Mouse (Mus musculus) intestine, postnatal 0 days (tissue): ENCODE results near the gene Necap2. TPM values are rescaled to one million over a fixed set of nuclear protein-coding genes. Genes with fewer than 3 reads are reported as not detected.

Source experiments
- ATAC-seq: fragments of 200-750 bp; cut with Nextera tagmentation; 2 replicates; pipeline ENCODE4 v1.8.0; 2017; ENCODE audit warnings: mild to moderate bottlenecking, moderate TSS enrichment, moderate library complexity
- H3K27ac ChIP-seq: fragments of 300-500 bp; sonication (generic); 2 replicates; pipeline ENCODE4 v1.5.1; 2014; ENCODE audit warnings: mild to moderate bottlenecking, low read depth, low read length, moderate library complexity
- H3K27me3 ChIP-seq: fragments of 300-500 bp; sonication (generic); replicated peaks from 2 replicates; pipeline ENCODE4 v1.6.1; 2014; ENCODE audit warnings: low read length, mixed read lengths; ENCODE audit not compliant: control insufficient read depth, insufficient read depth
- H3K36me3 ChIP-seq: fragments of 300-500 bp; sonication (generic); 2 replicates; pipeline ENCODE4 v1.6.1; 2014; ENCODE audit warnings: mild to moderate bottlenecking, moderate library complexity; ENCODE audit not compliant: control insufficient read depth, insufficient read depth
- H3K4me1 ChIP-seq: fragments of 300-500 bp; sonication (generic); replicated peaks from 2 replicates; pipeline ENCODE4 v1.6.1; 2014; ENCODE audit warnings: antibody characterized with exemption, low read length, mixed read lengths; ENCODE audit not compliant: control insufficient read depth, insufficient read depth
- H3K4me2 ChIP-seq: fragments of 300-500 bp; sonication (generic); replicated peaks from 2 replicates; pipeline ENCODE4 v1.6.1; 2014; ENCODE audit warnings: low read depth, mild to moderate bottlenecking, moderate library complexity
- H3K4me3 ChIP-seq: fragments of 300-500 bp; sonication (generic); 2 replicates; pipeline ENCODE4 v1.5.1; 2014; ENCODE audit warnings: low read depth, low read length
- H3K9ac ChIP-seq: fragments of 300-500 bp; sonication (generic); 2 replicates; pipeline ENCODE4 v1.6.1; 2014; ENCODE audit warnings: mild to moderate bottlenecking, low read depth, low read length
- H3K9me3 ChIP-seq: fragments of 300-500 bp; sonication (generic); 2 replicates; pipeline ENCODE4 v1.6.1; 2016; ENCODE audit warnings: mixed run types; ENCODE audit not compliant: control insufficient read depth
- CTCF ChIP-seq: sonication (generic); IDR thresholded peaks from 2 replicates; pipeline ENCODE4 v1.5.1; 2016; ENCODE audit warnings: low read depth, mild to moderate bottlenecking, control low read depth, antibody characterized with exemption, moderate library complexity
- WGBS: fragments of 180-500 bp; shearing (Covaris S2); extraction: QIAGEN DNeasy Blood & Tissue Kit; methylation state at CpG from one replicate; pipeline ENCODE4 v1.1.7; 2014; 5-methylcytosine and 5-hydroxymethylcytosine counted together
- polyA plus RNA-seq: library from polyadenylated mRNA; unstranded; fragments of >200 nt; fragmentation: Nextera tagmentation; extraction: Ambion mirVana; gene quantifications from 2 replicates; pipeline ENCODE4 v1.2.1, GENCODE M21; 2015

Gene Necap2
- polyA plus RNA-seq, 1 experiment from 2014 or later = 103 TPM

DNA sequence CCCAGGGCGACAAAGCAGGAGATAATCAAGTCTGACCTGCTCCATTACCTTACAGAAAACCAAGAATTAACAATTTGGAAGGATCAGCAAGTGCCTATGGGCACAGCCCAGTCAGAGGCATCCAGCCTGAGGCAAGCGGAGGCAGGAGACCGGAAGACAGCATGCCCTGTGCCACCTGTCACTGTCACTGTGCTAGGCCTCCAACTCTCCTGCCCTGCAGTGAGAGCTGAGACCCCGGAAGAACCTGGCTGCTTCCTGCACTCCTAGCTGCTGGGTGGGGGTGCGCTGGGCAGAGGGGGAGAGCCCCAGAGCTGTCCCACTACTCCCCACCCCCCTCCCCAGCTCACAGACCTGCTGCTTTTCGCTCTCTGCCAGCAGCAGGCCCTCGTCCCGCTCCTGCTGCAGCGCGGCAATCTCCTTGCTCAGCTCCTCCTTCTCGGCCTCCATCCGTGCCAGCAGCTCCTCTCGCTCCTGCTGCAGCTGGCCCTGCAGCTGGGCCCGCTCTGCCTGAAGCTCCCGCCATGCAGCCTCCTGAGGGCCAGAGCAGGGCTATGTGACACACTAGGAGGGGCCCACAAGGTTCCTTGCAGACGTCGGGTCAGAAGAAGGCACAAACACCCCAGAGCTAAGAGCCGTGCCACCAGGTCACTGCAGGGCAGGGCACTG lies 47.5 kb downstream of the Necap2 start:
- Histone ChIP-seq H3K9ac (no peak overlapping the region), H3K4me3 (no peak overlapping the region)
- 89% methylated on average over 18 of the region's 18 CpGs for WGBS

DNA sequence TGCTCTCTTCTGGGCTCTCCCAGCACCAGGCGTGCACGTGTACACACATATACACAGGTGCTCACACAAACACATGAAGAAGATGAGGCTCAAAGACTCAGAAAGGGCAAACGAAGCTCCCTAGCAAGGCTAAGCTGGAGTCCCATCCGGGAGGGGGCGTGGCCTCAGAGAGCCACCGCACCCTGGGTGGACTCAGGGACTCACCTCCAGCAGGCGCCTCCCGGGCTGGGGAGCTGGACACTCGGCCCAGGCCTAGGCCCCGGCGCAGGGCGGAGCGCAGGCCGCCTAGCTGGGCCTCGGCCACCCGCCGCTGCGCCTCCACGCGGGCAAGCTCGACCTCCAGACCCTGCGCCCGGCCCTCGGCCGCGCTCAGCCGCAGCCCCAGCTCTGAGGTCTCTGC lies 53.2 kb downstream of the Necap2 start:
- WGBS = 77% methylated on average over 25 of the region's 27 CpGs
- Histone ChIP-seq H3K36me3 (peaks cover 11% of the 10 kb centered on the region; the same call in 1 of the 2 replicates), H3K9ac (no peak overlapping the region), H3K27ac (no peak overlapping the region), H3K4me1 (no peaks in the 10 kb centered on the region), H3K27me3 (no peaks in the 10 kb centered on the region), H3K4me2 (peak overlapping the region; percentile 28; the same call in 1 of the 2 replicates), H3K9me3 (no peaks in the 10 kb centered on the region), H3K4me3 (no peak overlapping the region)
- 0 out of 2 replicates have a peak, but pooled peaks have one; percentile 13 for ATAC-seq
- no peak for TF ChIP-seq CTCF

More for the DNA sequence above, 47.5 kb downstream of the Necap2 start:
- no peaks in the 10 kb centered on the region for H3K4me1 ChIP-seq
- no peak for ATAC-seq
- TF ChIP-seq CTCF = no peak
- peaks cover 26% of the 10 kb centered on the region; the same call in 1 of the 2 replicates for H3K36me3 ChIP-seq
- no peak overlapping the region for H3K4me2 ChIP-seq
- no peak overlapping the region for H3K27ac ChIP-seq
- no peaks in the 10 kb centered on the region for H3K27me3 ChIP-seq
- no peaks in the 10 kb centered on the region for H3K9me3 ChIP-seq

DNA sequence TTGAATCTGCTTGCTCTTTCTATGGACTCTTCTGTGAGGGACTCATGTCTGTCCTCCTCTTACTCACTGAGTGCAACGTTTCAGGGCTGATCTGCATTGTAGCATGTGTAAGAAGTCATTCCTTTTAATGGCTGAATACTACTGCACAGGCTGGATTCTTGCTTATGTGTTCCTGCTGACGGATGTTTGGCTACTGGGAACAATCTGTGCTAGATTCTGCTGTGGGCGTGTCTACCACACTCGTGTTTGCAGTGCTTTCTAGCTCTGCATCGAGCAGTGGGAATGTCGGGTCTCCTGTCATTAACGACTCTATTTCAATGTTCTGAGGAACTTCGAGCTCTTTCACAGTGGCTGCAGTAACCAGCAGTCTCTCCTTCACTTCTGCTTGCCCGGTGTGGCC lies 54.1 kb downstream of the Necap2 start:
- peaks cover 8% of the 10 kb centered on the region; the same call in 1 of the 2 replicates for H3K36me3 ChIP-seq
- no peak overlapping the region for H3K4me2 ChIP-seq
- H3K4me1 ChIP-seq = no peaks in the 10 kb centered on the region
- H3K4me3 ChIP-seq = no peak overlapping the region
- no peak for ATAC-seq
- no peak overlapping the region; the same call in 1 of the 2 replicates for H3K27ac ChIP-seq
- H3K9ac ChIP-seq = no peak overlapping the region
- TF ChIP-seq CTCF = no peak
- H3K9me3 ChIP-seq = no peaks in the 10 kb centered on the region
- WGBS = 42% methylated on average over 9 of the region's 9 CpGs
- H3K27me3 ChIP-seq = no peaks in the 10 kb centered on the region

DNA sequence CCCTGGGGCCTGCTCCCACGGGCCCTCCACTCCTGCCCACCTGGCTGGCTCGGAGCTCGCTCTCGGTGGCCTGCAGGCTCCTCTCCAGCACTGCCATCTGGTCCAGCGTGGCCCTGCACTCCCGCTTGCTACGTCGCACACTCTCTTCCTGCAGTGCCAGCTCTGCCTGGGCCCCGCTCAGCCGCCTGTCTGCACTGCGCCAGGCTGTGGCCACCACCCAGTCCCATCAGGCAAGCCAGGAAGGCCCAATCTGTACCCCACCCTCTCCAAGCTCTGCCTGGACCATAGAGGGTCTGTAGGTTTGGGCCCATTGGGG lies 56.6 kb downstream of the Necap2 start:
- no peak for ATAC-seq
- H3K4me3 ChIP-seq = no peak overlapping the region
- no peaks in the 10 kb centered on the region for H3K27me3 ChIP-seq
- no peaks in the 10 kb centered on the region for H3K4me1 ChIP-seq
- TF ChIP-seq CTCF = no peak
- WGBS = 72% methylated on average over 11 of the region's 11 CpGs
- H3K9me3 ChIP-seq = no peaks in the 10 kb centered on the region
- H3K27ac ChIP-seq = peak overlapping the region; percentile 2; the same call in 1 of the 2 replicates
- no peak overlapping the region for H3K9ac ChIP-seq
- no peaks in the 10 kb centered on the region; the same call in 1 of the 2 replicates for H3K36me3 ChIP-seq
- no peak overlapping the region for H3K4me2 ChIP-seq

DNA sequence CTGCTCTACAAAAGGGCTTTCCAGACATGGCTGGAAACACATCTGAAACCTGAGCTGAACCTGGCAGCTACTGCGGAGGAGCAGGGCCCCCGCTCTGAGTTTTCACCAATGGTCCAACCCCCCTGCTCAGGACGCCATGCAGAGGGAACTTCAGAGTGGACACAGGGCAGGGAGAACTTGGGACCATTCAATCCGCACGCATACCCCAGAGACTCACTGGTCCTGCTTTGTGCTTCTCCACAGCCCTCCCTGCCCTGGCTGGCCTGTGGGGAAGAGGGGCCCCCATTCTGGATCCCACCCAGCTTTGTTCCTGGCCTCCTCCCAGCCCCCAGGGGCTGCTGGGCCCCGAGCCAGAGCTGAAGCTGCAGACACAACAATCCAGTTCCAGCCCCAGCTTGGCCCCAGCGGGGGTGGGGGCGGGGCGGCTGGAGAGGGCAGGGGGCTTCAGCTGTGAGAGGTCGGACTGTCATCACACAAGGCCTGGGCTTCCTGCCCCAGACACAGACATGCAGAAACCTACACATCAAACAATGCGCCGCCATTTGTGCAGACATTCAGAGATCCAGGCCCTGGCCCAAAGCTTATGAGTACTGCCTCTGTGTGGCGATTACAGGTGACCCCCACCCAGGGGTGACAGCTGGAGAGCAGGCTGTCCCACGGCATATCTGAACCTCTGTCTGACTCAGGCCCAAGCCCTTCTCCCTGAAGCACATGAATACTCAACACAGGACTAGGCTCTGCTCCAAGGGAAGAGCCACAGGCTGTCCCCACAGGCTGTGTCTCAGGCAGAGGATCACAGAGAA lies 57.1 kb downstream of the Necap2 start:
- H3K27me3 ChIP-seq = no peaks in the 10 kb centered on the region
- no peaks in the 10 kb centered on the region for H3K36me3 ChIP-seq
- peak overlapping the region; percentile 2 for H3K27ac ChIP-seq
- H3K4me1 ChIP-seq = no peaks in the 10 kb centered on the region
- peak overlapping the region; percentile 6; the same call in 1 of the 2 replicates for H3K4me2 ChIP-seq
- H3K9me3 ChIP-seq = no peaks in the 10 kb centered on the region
- no peak overlapping the region for H3K9ac ChIP-seq
- ATAC-seq = peak; percentile 22; the same call in 1 of the 2 replicates
- TF ChIP-seq CTCF = no peak
- 53% methylated on average over 14 of the region's 14 CpGs for WGBS
- H3K4me3 ChIP-seq = no peak overlapping the region

DNA sequence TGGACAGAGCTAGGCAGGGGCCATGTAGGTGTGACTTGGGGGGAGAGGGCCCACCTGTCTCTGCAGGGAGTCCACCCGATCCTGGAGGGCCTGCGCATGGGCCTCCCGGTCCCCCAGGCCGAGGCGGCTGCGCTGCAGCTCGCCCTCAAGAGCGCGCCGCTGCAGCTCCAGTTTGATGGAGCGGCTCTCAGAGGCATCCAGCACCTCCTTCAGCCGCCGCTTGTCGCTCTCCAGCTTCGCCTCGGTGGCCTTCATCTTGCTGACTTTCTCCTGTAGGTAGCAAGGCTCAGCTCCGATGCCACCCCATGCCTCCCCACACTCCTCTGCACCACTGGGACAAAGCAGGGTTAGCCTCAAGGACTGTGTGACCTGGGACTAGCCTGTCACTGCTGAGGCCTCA lies 57.9 kb downstream of the Necap2 start:
- Histone ChIP-seq H3K27ac (peak overlapping the region; percentile 2; the same call in 1 of the 2 replicates), H3K9ac (no peak overlapping the region), H3K4me1 (no peaks in the 10 kb centered on the region), H3K27me3 (no peaks in the 10 kb centered on the region), H3K9me3 (no peaks in the 10 kb centered on the region), H3K4me2 (0 out of 2 replicates have a peak overlapping the region, but pooled peaks have one; percentile 6), H3K36me3 (peaks cover 4% of the 10 kb centered on the region; the same call in 1 of the 2 replicates), H3K4me3 (no peak overlapping the region)
- TF ChIP-seq CTCF = no peak
- no peak for ATAC-seq
- WGBS = 83% methylated on average over 17 of the region's 17 CpGs
